Mouse (Mus musculus): ENCODE results near the gene Raver1. TPM values are rescaled to one million over a fixed set of nuclear protein-coding genes. Genes with fewer than 3 reads are reported as not detected.

The Raver1 gene
- polyA plus RNA-seq, 1 experiment from 2014 or later: 83.9 TPM

DNA sequence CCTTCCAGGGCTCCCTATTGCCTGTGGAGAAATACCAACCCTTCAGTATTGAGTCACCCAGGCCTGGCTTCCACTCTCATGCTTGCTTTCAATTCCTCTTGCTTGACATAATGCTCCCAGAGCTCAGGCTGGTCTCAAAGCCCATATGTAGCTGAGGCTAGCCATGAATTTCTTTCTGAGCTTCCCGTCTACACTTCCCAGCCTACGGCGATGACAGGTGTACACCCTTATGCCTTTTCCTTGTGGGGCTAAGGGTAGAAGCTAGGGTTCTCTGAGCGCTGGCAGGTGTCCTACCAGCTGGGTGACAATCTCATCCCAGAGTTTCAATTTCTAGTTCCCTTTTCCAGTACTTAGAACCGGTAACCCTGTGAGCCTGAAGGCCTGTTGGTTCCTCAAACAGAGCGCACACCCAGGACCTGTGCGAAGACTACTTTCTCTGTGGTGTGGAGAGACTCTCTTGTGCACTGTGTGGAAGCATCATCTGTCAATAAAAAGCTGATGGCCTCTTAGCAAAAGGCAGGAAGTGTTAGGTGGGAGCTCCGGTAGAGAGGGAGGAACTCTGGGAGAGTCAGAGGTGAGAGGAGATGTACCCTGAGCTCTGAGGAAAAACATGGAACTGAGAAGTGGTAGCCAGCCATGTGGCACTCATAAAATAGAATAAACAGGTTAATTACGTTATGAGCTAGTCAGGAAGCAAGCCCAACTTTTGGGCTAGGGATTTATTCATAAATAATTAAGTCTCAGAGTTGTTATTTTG, 33.9 kb upstream of the Raver1 start:
- H3K4me1 ChIP-seq: peaks cover 17% of the 10 kb centered on the region
- no peak overlapping the region for H3K4me3 ChIP-seq
- peaks cover 47% of the 10 kb centered on the region for H3K36me3 ChIP-seq
- H3K27me3 ChIP-seq (ENCODE audit: insufficient read depth, poor library complexity, severe bottlenecking): no peaks in the 10 kb centered on the region
- H3K9me3 ChIP-seq: no peaks in the 10 kb centered on the region
- DNase-seq (ENCODE audit: low spot score): no peak
- WGBS: 84% methylated on average over 9 of the region's 9 CpGs
- peak overlapping the region; percentile 37; the same call in 1 of the 2 replicates for H3K27ac ChIP-seq

DNA sequence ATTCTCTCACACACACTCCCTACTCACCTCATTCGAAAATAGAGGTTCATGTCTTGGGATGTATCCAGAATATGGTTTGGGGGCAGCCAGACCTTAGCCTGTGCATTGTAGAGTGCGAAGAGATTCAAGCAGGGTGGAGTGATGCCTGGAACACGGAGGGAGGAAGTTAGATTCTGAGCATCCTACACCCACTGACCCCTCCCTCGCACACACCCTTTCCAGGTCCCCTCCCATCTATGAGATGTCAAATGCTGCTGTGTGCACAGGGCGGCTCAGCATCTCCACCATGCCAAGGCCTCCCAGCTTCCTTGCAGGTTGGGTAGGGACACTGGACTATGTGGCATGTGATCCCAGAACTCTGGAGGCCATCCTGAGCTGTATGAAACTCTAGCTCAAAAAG, 33.0 kb upstream of the Raver1 start:
- H3K9me3 ChIP-seq: no peaks in the 10 kb centered on the region
- 72% methylated on average over 5 of the region's 5 CpGs for WGBS
- H3K36me3 ChIP-seq: peaks cover 56% of the 10 kb centered on the region
- H3K4me3 ChIP-seq: no peak overlapping the region
- H3K27ac ChIP-seq: no peak overlapping the region
- no peak for DNase-seq (ENCODE audit: low spot score)
- H3K4me1 ChIP-seq: peaks cover 11% of the 10 kb centered on the region; the same call in 1 of the 2 replicates
- H3K27me3 ChIP-seq (ENCODE audit: insufficient read depth, poor library complexity, severe bottlenecking): no peaks in the 10 kb centered on the region

DNA sequence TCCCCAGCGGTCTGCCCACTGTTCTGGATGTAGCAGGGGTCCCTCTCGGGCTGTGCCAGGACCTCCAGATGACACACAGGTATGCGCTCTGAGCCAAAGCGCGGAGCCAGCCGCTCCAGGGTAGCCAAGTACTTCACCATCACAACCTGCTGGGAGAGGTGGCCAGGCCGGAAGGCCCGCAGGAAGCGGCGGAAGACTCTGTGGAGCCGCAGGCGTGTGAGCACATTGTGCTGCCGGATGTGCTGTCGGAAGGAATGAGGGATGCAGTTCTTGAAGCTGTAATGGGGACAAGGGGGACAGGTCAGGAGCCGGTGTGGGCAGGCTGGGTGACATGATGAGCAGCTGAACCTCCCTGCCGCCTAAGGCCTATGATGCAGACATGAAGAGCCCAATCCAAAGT, 29.7 kb upstream of the Raver1 start:
- H3K36me3 ChIP-seq: peaks cover 49% of the 10 kb centered on the region
- no peaks in the 10 kb centered on the region for H3K9me3 ChIP-seq
- H3K27me3 ChIP-seq (ENCODE audit: insufficient read depth, poor library complexity, severe bottlenecking): no peaks in the 10 kb centered on the region
- H3K4me3 ChIP-seq: no peak overlapping the region
- H3K4me1 ChIP-seq: peaks cover 6% of the 10 kb centered on the region; the same call in 1 of the 2 replicates
- 84% methylated on average over 16 of the region's 16 CpGs for WGBS
- DNase-seq (ENCODE audit: low spot score): no peak
- H3K27ac ChIP-seq: no peak overlapping the region

DNA sequence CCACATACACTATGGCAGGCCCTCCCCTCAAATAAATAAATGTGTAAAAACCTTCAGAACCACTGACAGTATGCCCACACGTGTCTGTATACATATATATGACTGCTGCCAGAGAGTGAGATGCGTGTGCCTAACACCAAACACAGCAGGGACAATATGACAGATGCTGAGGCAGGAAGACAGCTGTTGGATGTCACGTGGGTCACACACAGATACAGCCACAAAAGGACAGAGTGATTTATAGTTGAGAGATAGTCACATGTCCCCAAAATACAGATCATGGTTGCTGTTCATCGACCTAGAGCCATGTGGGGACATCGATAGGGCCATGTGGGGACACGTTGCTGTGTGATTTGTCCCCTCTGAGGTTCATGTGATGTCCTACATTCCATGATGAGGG, 25.3 kb upstream of the Raver1 start:
- 81% methylated on average over 6 of the region's 6 CpGs for WGBS
- Histone ChIP-seq H3K27ac (no peak overlapping the region), H3K9me3 (no peaks in the 10 kb centered on the region), H3K27me3 (ENCODE audit: insufficient read depth, poor library complexity, severe bottlenecking) (no peaks in the 10 kb centered on the region), H3K4me1 (0 out of 2 replicates have a peak, but pooled peaks cover 4% of the 10 kb centered on the region), H3K4me3 (no peak overlapping the region), H3K36me3 (peaks cover 26% of the 10 kb centered on the region; the same call in 1 of the 2 replicates)
- DNase-seq (ENCODE audit: low spot score): no peak

DNA sequence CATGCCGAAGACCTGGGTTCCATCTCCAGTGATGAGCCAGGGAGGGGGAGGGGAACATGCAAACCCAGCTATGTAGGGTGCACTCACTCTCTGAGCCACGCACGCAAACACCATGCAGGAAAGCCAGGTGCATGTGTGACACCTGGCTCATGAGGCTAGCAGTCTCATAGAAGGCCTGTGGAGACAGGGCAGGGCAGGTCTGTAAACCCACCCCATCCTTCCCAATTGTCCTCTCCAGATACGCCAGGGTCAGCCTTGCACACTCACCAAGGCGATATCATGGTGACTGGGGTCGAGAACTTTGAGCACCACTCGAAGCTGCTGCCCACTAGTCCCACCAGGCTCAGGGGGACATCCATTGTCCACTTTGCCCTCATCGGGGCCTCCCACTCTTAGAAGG, 23.3 kb upstream of the Raver1 start:
- DNase-seq (ENCODE audit: low spot score): no peak
- WGBS: 88% methylated on average over 8 of the region's 8 CpGs

DNA sequence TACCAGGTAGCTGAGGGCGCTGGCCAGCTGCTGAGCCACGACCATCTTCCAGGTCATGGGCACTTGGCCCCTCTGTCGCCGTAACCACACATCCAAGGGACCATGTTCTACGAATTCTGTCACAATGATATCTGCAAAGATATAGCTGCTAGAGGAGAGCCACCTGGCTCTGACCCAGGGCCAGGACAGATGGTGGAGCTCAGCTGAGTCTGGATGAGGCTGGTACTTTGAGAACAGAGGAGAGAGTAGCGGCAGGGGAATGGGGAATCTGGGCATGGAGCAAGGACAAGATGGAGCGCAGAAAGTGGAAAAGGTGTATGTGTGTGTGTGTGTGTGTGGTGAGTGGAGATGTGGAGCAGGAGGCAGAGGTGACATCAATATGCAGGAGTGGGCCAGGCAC, 22.4 kb upstream of the Raver1 start:
- whole genome bisulfite sequencing: 80% methylated on average over 7 of the region's 7 CpGs
- H3K4me3 ChIP-seq: no peak overlapping the region

More for the DNA sequence above, 23.3 kb upstream of the Raver1 start:
- H3K27ac ChIP-seq: 0 out of 2 replicates have a peak overlapping the region, but pooled peaks have one; percentile 29
- 0 out of 2 replicates have a peak, but pooled peaks cover 4% of the 10 kb centered on the region for H3K4me1 ChIP-seq
- H3K36me3 ChIP-seq: peaks cover 7% of the 10 kb centered on the region; the same call in 1 of the 2 replicates
- H3K9me3 ChIP-seq: no peaks in the 10 kb centered on the region
- H3K4me3 ChIP-seq: no peak overlapping the region
- no peaks in the 10 kb centered on the region; the same call in 1 of the 2 replicates for H3K27me3 ChIP-seq (ENCODE audit: insufficient read depth, poor library complexity, severe bottlenecking)

DNA sequence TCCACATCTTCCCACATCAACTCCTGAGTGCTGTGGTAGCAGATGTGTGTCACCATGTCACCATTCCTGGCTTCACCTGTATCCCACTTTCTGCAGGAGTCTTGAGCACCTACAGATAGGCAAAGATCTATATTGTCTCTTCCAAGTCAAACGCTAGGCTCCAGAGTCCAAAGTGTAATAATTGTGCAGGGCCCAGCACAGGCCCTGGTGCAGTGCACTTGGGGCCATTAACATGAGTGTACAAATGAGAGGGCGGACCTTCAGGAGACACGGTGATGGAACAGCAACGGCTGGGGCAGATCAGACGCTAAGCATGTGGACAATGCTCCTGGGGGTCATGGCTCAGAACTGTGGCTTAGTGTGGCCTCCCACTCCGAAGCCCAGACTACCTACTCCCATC, 21.9 kb upstream of the Raver1 start:
- Histone ChIP-seq H3K27me3 (ENCODE audit: insufficient read depth, poor library complexity, severe bottlenecking) (no peaks in the 10 kb centered on the region; the same call in 1 of the 2 replicates), H3K36me3 (peaks cover 9% of the 10 kb centered on the region; the same call in 1 of the 2 replicates), H3K27ac (no peak overlapping the region), H3K9me3 (no peaks in the 10 kb centered on the region), H3K4me1 (0 out of 2 replicates have a peak, but pooled peaks cover 4% of the 10 kb centered on the region), H3K4me3 (no peak overlapping the region)
- WGBS: 87% methylated on average over 6 of the region's 6 CpGs
- DNase-seq (ENCODE audit: low spot score): no peak

More for the DNA sequence above, 22.4 kb upstream of the Raver1 start:
- Histone ChIP-seq H3K9me3 (no peaks in the 10 kb centered on the region), H3K27me3 (ENCODE audit: insufficient read depth, poor library complexity, severe bottlenecking) (no peaks in the 10 kb centered on the region; the same call in 1 of the 2 replicates), H3K36me3 (peaks cover 5% of the 10 kb centered on the region; the same call in 1 of the 2 replicates), H3K4me1 (0 out of 2 replicates have a peak, but pooled peaks cover 4% of the 10 kb centered on the region), H3K27ac (no peak overlapping the region)
- DNase-seq (ENCODE audit: low spot score): no peak

DNA sequence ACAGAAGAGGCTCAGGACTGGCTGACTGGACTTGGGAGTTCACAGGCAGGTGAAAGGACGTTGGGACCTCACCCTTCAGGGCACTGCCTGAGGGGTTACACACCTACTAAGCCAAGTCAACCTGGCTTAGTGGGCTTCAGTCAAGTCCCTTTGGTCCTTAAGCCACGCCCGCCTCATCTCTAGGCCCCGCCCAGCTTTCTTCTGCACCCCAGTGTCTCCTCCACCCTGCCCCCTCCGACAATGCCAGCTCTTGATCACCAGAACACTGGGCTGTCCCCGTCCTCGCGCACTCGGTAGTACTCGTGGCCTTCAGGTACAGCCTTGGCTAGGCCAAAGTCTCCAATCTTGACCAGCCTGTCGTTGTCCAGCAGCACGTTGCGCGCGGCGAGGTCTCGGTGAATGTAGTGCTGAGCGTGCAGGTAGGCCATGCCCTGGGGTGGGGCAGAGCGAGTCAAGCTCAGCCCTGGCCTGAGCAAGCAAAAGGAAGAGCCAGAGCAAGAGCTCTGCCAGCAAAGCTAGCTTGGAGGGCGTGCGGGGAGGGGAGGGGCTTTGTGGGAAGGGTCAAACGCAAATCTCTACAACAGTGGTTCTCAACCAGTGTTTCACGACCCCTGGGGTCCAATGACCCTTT, 15.9 kb upstream of the Raver1 start:
- no peaks in the 10 kb centered on the region; the same call in 1 of the 2 replicates for H3K4me1 ChIP-seq
- WGBS: 39% methylated on average over 23 of the region's 23 CpGs
- H3K9me3 ChIP-seq: no peaks in the 10 kb centered on the region
- no peak overlapping the region for H3K27ac ChIP-seq
- no peak for DNase-seq (ENCODE audit: low spot score)
- no peaks in the 10 kb centered on the region; the same call in 1 of the 2 replicates for H3K27me3 ChIP-seq (ENCODE audit: insufficient read depth, poor library complexity, severe bottlenecking)
- no peak overlapping the region for H3K4me3 ChIP-seq
- H3K36me3 ChIP-seq: peaks cover 12% of the 10 kb centered on the region; the same call in 1 of the 2 replicates

DNA sequence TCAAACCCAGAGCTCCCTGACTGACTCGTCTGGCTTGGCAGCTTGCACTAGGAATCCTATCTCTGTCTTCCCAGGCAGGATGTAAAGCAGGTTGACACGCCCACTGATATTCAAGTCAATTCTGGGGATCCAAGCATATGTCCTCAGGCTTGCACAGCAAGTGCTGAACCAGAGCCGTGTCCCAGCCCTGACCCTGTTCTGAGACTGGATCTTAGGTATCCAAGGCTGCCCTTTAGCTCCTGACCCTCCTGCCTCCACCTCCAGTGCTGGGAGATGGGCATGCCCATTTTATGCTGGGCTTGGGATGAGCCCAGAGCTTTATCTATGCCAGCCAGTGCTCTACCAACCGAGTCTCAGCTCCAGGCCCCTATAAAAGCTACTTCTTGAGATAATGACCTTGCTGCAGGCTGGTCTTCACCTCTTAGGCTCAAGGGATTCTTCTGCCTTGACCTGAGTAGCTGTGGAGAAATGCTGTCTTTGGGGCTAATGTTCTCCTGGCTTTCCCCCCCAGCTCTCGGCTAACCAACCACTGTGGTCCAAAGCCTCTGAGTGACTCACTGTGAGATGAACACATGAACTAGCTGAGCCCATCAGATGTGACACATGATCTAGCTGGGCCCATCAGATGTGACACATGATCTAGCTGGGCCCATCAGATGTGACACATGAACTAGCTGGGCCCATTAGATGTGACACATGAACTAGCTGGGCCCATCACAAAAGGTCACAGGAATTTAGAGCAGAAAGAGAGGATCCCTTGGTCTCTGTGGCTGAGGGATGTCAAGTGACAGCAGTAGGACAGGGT, 14.2 kb upstream of the Raver1 start:
- Histone ChIP-seq H3K27me3 (ENCODE audit: insufficient read depth, poor library complexity, severe bottlenecking) (no peaks in the 10 kb centered on the region; the same call in 1 of the 2 replicates), H3K36me3 (peaks cover 12% of the 10 kb centered on the region; the same call in 1 of the 2 replicates), H3K4me3 (no peak overlapping the region), H3K27ac (no peak overlapping the region), H3K9me3 (no peaks in the 10 kb centered on the region), H3K4me1 (no peaks in the 10 kb centered on the region; the same call in 1 of the 2 replicates)
- DNase-seq (ENCODE audit: low spot score): no peak
- WGBS: 66% methylated on average over 5 of the region's 5 CpGs

DNA sequence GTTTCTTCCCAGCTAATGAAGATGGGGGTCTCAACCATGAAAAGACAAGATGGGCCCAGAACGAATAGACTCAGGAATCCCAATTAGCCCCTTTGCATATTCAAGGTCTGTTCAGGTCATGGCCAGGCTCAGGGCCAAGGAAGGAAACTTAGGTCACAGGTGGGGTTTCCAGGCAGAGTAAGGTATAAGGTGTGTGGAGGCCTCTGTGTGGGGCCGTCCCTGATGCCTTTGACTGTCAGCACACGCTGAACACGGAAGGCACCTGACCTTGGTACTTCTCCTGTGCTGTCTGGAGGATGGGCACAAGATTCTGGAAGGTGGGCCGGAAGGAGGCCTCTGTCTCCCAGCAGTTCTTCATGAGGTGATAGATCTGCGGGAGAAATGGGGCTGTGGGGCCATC, 13.0 kb upstream of the Raver1 start:
- Histone ChIP-seq H3K27ac (no peak overlapping the region), H3K4me1 (peaks cover 7% of the 10 kb centered on the region; the same call in 1 of the 2 replicates), H3K36me3 (peaks cover 12% of the 10 kb centered on the region; the same call in 1 of the 2 replicates), H3K4me3 (no peak overlapping the region), H3K9me3 (no peaks in the 10 kb centered on the region), H3K27me3 (ENCODE audit: insufficient read depth, poor library complexity, severe bottlenecking) (no peaks in the 10 kb centered on the region)
- 87% methylated on average over 6 of the region's 6 CpGs for WGBS
- no peak for DNase-seq (ENCODE audit: low spot score)

DNA sequence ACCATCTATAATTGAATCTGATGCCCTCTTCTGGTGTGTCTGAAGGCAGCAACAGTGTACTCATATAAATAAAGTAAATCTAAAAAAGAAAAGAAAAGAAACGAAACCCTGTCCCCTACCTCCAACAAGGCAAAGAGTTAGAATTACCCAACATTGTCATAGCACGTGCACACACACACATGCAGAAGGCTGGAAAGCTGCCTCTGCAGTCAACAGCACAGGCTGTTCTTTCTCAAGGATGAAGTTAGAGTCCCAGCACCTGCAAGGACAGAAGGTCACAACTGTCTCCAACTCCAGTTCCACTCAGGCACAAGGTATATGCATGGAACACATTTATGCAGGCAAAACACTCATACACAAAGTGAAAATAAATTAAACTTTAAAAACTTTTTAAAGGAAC, 10.3 kb upstream of the Raver1 start:
- H3K36me3 ChIP-seq: no peaks in the 10 kb centered on the region
- DNase-seq (ENCODE audit: low spot score): no peak
- WGBS: 85% methylated on average over 2 of the region's 2 CpGs

DNA sequence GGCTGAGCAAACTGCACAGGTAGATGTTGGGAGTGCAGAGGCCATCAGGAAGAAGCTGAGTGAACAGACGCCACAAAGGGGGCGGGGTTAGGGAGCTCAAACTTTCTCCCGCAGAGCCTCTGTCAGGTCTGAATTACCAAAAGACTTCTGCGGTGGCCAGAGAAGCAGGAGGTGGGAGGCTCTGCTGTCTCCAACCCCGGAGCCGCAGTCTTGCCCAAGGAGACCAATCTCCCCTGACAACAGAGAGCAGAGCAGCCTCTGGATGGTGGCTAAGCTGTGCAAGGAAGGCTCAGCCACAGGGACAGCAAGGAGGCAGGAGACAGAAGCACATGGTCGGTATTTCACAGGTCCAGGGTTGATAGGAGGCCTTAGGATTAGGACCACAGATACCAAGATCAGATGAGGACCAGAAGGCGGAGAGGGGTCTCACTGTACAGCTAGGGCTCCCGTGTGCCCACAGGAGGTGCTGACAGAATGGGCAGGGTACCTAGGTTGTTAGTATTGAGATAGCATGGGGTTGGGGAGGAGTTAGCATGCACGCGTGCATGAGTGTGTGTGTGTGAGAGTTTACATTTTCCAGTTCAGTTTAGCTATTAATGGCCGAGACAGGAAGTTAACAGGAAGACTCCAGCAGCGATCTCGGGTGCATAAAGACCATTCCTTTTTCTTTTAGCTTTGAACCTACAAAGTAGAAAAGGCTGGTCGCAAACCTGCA, 8.8 kb upstream of the Raver1 start:
- Histone ChIP-seq H3K36me3 (no peaks in the 10 kb centered on the region), H3K4me3 (no peak overlapping the region), H3K9me3 (no peaks in the 10 kb centered on the region), H3K27me3 (ENCODE audit: insufficient read depth, poor library complexity, severe bottlenecking) (no peaks in the 10 kb centered on the region), H3K27ac (no peak overlapping the region), H3K4me1 (peaks cover 7% of the 10 kb centered on the region; the same call in 1 of the 2 replicates)
- WGBS: 50% methylated on average over 15 of the region's 15 CpGs
- no peak for DNase-seq (ENCODE audit: low spot score)

More for the DNA sequence above, 10.3 kb upstream of the Raver1 start:
- H3K27ac ChIP-seq: no peak overlapping the region
- peaks cover 7% of the 10 kb centered on the region; the same call in 1 of the 2 replicates for H3K4me1 ChIP-seq
- H3K9me3 ChIP-seq: no peaks in the 10 kb centered on the region
- H3K4me3 ChIP-seq: no peak overlapping the region
- H3K27me3 ChIP-seq (ENCODE audit: insufficient read depth, poor library complexity, severe bottlenecking): no peaks in the 10 kb centered on the region

All from heart, embryonic 10.5 days (tissue).